Mouse (Mus musculus) gastrocnemius, postnatal 4 days (tissue): Measurements from ENCODE around the gene Slc25a42. TPM values are rescaled to one million over a fixed set of nuclear protein-coding genes. Genes with fewer than 3 reads are reported as not detected.
"Not testable (repeated sequence)": the region's sequence is repeated elsewhere in the genome, so short reads cannot be mapped to it uniquely, and the experiment has no call there.

Experiments used
- DNase-seq, 2 experiments: peaks; one replicate each; pipeline ENCODE4 v3.0.0; 2021 to 2022; ENCODE audit warnings: low spot score in 2 of 2, mixed read lengths in 2 of 2
- total RNA-seq, 2 experiments: library from RNA; stranded (reverse); gene quantifications; 2 replicates each; pipeline ENCODE4 v1.2.3; 2021

The Slc25a42 gene
- total RNA-seq, 2 experiments from 2014 or later = 26.2 to 27.9 TPM

GRCm38 (mm10) chr8:70216161-70216560 lies 4.1 kb upstream of the Slc25a42 start:
- not testable (repeated sequence) for DNase-seq

- no peak for DNase-seq
These were observed 3.0 kb upstream of the Slc25a42 start for GRCm38 (mm10) chr8:70215092-70215491.

GRCm38 (mm10) chr8:70214411-70214810 lies 2.3 kb upstream of the Slc25a42 start:
- no peak for DNase-seq

- DNase-seq = no peak
These were observed 386 bp downstream of the Slc25a42 start for GRCm38 (mm10) chr8:70211726-70212111.

- no peak for DNase-seq
These were observed 830 bp downstream of the Slc25a42 start for GRCm38 (mm10) chr8:70211275-70211674.

- no peak for DNase-seq
These were observed 1.6 kb downstream of the Slc25a42 start for GRCm38 (mm10) chr8:70210538-70210937.

GRCm38 (mm10) chr8:70208130-70208529 lies 4.0 kb downstream of the Slc25a42 start:
- DNase-seq = no peak

GRCm38 (mm10) chr8:70204757-70205156 lies 7.3 kb downstream of the Slc25a42 start:
- no peak for DNase-seq

- no peak for DNase-seq
These were observed 9.0 kb downstream of the Slc25a42 start for GRCm38 (mm10) chr8:70203072-70203471.

GRCm38 (mm10) chr8:70201417-70201816 lies 10.7 kb downstream of the Slc25a42 start:
- DNase-seq = no peak

GRCm38 (mm10) chr8:70200098-70200681 lies 11.9 kb downstream of the Slc25a42 start:
- DNase-seq = no peak

GRCm38 (mm10) chr8:70197603-70198002 lies 14.5 kb downstream of the Slc25a42 start:
- DNase-seq = no peak

- DNase-seq = no peak
These were observed 16.3 kb downstream of the Slc25a42 start for GRCm38 (mm10) chr8:70195762-70196161.

GRCm38 (mm10) chr8:70194191-70194590 lies 17.9 kb downstream of the Slc25a42 start:
- DNase-seq = no peak

- no peak for DNase-seq
These were observed 18.9 kb downstream of the Slc25a42 start for GRCm38 (mm10) chr8:70193238-70193637.

GRCm38 (mm10) chr8:70188707-70189106 lies 23.4 kb downstream of the Slc25a42 start:
- no peak for DNase-seq

- DNase-seq = no peak
These were observed 28.9 kb downstream of the Slc25a42 start for GRCm38 (mm10) chr8:70183194-70183593.

GRCm38 (mm10) chr8:70181903-70182252 lies 30.2 kb downstream of the Slc25a42 start:
- no peak for DNase-seq

GRCm38 (mm10) chr8:70181212-70181902 lies 30.7 kb downstream of the Slc25a42 start:
- no peak for DNase-seq

- no peak for DNase-seq
These were observed 33.0 kb downstream of the Slc25a42 start for GRCm38 (mm10) chr8:70179082-70179481.

- DNase-seq = no peak
These were observed 33.9 kb downstream of the Slc25a42 start for GRCm38 (mm10) chr8:70178231-70178630.

GRCm38 (mm10) chr8:70174079-70174478 lies 38.0 kb downstream of the Slc25a42 start:
- DNase-seq = no peak

- no peak for DNase-seq
These were observed 38.8 kb downstream of the Slc25a42 start for GRCm38 (mm10) chr8:70173320-70173719.
